Mouse (Mus musculus) forelimb bud, embryonic 11.5 days (tissue): ENCODE results near the gene Gm17334.
"Not testable (repeated sequence)": the region's sequence is repeated elsewhere in the genome, so short reads cannot be mapped to it uniquely, and the experiment has no call there.

Experiments used
- DNase-seq: peaks from one replicate; pipeline ENCODE4 v3.0.0-alpha.2; 2012; ENCODE audit warnings: low read depth, low spot score

The Gm17334 gene

DNA sequence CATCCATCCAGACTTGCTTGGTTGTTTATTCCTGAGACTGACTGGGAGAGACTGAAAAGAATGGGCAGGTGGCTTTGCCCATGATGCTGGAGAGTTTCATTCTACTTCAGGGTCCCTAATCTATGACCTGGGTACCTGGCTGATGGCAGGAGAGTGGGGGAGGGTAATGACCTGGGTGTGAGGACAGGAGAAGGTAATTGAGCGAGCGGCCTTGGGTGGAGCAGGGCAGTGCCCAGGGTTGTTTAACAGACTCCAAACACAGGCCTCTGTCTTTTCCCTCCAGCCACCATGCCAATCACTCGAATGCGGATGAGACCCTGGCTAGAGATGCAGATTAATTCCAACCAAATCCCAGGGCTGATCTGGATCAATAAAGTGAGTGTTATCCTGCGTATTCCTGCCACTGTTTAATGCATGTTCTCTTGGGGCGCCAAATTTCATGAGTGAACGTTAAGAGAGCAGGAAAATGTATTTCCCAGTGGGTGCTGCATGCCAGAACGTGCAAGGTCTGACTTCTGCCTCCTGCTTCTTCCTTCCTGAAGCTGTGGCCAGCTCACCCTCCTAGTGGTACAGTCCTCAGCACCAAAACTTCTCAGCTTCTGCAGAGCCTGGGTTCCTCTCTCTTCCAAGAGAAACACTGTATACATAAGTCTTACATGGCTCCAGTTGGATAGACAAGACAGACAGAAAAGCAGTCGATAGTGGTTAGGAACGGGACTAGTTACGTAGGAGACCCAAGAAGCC, 1.8 kb downstream of the Gm17334 start:
- no peak for DNase-seq

DNA sequence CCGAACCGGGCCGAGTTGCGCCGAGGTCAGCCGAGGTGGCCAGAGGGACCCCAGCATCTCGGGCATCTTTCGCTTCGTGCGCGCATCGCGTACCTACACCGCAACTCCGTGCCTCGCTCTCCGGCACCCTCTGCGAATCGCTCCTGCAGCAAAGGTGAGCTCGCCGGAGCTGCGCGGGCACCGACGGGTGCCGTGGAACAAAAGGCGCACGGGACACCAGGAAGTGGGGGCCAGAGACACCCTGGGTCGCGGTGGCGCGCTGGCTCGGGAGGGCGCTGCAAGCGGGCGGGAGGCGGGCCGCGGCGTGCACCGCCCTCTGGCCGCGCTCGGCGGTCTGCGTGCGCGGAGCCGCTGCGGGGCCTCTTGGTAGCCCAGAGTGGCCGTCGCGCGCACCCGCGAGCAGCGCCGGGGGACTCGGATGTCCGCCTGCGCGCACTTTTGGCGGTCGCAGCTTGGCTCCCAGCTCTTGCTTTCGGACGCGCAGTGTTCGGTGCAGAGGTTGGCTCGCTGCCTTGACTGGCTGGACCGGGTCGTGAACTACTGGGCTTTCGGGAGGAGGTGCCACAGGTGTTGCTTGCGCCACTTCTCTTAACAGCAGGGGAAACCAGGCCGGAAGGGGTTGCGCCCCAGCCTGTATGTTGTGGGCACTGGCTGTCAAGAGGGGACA, 2.7 kb downstream of the Gm17334 start:
- peak; percentile 51 for DNase-seq

DNA sequence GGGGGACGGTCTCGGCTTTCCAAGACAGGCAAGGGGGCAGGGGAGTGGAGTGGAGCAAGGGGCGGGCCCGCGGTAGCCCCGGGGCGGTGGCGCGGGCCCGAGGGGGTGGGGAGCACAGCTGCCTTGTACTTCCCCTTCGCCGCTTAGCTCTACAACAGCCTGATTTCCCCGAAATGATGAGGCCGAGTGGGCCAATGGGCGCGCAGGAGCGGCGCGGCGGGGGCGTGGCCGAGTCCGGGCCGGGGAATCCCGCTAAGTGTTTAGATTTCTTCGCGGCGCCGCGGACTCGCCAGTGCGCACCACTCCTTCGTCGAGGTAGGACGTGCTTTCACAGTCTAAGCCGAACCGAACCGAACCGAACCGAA, 3.2 kb downstream of the Gm17334 start, which contains the start of gene Irf1:
Irf1 (plus strand) TSS at position 255 of the 365 bp plus-strand sequence.
- peak; percentile 82 for DNase-seq

DNA sequence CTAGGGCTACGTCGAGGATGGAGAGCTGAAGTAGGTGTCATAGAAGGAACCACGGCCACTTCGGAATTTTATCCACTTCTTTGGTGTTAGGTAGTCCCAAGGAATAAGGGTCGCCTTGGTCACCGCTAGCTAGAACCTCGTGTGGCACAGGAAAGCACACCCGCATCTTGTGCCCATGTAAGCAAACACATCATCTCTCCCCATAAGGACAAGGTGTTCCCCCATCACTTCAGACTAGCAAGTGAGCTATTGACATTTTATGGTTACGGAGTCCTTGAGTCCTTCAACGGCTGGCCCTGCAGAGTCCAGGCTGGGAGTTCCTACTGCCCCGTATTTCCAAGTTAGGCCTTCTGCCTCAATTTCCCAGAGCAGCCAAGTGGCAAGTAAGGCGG, 3.8 kb downstream of the Gm17334 start:
- no peak for DNase-seq

GRCm38 (mm10) chr11:53768422-53769184, 4.4 kb downstream of the Gm17334 start:
- no peak for DNase-seq

- no peak for DNase-seq
Measured at GRCm38 (mm10) chr11:53764581-53764980, 8.4 kb downstream of the Gm17334 start.

- DNase-seq, result peak; percentile 61
Measured at GRCm38 (mm10) chr11:53763496-53764140, 9.4 kb downstream of the Gm17334 start.

DNA sequence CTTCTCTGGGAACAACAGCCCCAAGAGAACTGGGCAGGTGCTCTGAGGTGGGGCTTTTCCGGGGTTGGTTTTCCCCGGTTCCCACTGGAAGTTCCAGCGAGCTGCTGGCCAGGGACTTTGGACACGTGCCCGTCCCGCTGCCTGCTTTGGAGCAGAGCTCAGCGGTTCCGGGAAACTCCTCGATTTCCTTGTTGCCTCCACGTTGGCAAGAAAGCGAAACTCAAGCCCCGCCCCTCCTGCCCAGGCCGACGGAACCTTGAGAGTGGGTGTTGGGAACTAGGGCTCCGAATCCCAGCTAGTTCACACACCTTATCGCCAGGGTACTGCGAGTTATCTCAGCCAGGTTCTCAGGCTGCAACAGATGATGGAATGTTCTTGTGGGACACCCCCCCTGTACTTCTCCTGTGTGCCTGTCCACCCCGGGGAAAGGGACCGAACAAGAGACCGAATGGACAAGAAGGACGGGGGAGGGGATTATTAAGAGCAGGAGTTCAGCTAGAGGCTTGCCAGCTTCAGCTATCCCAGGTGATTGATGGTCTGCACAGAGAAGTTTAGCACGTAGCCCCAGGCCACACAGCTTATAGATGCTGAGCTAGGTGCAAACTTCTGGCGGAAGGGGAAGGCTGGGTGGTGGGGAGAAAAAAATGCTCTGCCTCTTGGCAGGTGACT, 10.0 kb downstream of the Gm17334 start:
- DNase-seq, result no peak

- no peak for DNase-seq
Measured at GRCm38 (mm10) chr11:53762426-53762825, 10.6 kb downstream of the Gm17334 start.

DNA sequence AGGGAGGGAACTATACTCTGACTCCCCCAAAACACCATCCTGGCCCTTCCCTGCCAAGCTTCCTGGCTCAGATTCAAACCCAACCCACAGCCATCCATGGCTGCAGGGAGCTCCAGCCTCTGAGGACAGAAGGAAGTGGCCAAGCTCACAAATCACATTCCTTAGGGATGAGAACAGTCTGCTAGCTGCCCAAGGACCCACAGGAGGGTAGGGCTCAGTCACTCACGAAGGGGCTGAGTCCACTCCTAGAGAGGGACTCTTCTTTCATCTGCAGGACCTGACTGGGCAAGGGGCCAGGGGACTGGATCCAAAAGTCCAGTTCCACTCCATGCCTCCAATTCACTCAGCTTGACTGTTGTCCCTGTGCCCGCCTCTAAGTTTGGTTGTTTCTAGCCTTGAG, 11.2 kb downstream of the Gm17334 start:
- DNase-seq, result no peak

GRCm38 (mm10) chr11:53761284-53761683, 11.7 kb downstream of the Gm17334 start:
- DNase-seq, result no peak

- DNase-seq, result no peak
Measured at GRCm38 (mm10) chr11:53759545-53760406, 13.2 kb downstream of the Gm17334 start.

GRCm38 (mm10) chr11:53758791-53759351, 14.1 kb downstream of the Gm17334 start:
- no peak for DNase-seq

DNA sequence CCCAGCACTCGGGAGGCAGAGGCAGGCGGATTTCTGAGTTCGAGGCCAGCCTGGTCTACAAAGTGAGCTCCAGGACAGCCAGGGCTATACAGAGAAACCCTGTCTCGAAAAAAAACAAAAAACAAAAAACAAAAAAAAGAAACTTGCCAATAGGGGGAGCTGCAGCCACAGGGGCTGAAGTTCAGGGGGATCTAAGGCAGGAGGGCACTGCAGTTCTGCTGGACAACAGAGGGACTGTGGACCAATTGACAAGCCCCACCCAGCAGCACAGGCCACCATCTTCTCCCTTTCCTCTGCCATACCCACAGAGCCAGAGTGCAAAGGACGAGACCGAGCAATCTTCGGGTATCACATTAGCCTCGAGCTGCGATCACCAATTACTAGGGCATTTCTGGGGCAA, 15.0 kb downstream of the Gm17334 start:
- not testable (repeated sequence) for DNase-seq

GRCm38 (mm10) chr11:53757612-53758011, 15.4 kb downstream of the Gm17334 start:
- no peak for DNase-seq

- DNase-seq, result no peak
Measured at GRCm38 (mm10) chr11:53755011-53755595, 17.9 kb downstream of the Gm17334 start.

GRCm38 (mm10) chr11:53749716-53750352, 23.2 kb downstream of the Gm17334 start:
- no peak for DNase-seq

- no peak for DNase-seq
Measured at GRCm38 (mm10) chr11:53749306-53749705, 23.7 kb downstream of the Gm17334 start.

- no peak for DNase-seq
Measured at GRCm38 (mm10) chr11:53748614-53749013, 24.4 kb downstream of the Gm17334 start.
